Mouse (Mus musculus): ENCODE data around the gene Thbs3.

GRCm38 (mm10) chr3:89226900-89227299 lies 11.9 kb downstream of the Thbs3 start, which contains the start of gene Mtx1:
- TF ChIP-seq POLR2A (IDR thresholded peaks at IDR 0.05; ENCODE audit: low read depth, low read length) (no peak), CTCF (conservative IDR thresholded peaks at IDR 0.05; ENCODE audit: insufficient read depth, insufficient read length, low read depth, low read length) (no peak)

Measured in kidney, adult 2 months (tissue).